Mouse (Mus musculus): ENCODE measurements around the gene Dtd1. TPM values are rescaled to one million over a fixed set of nuclear protein-coding genes. Genes with fewer than 3 reads are reported as not detected.

The Dtd1 gene
- total RNA-seq, 1 experiment from 2014 or later, result 30.7 TPM

- no peak for ATAC-seq (ENCODE audit: extremely low read depth, insufficient number of reproducible peaks, low FRiP score, poor library complexity, severe bottlenecking)
Observed at GRCm38 (mm10) chr2:144791671-144792294, 192.1 kb downstream of the Dtd1 start.

GRCm38 (mm10) chr2:144797515-144797914 is 197.8 kb downstream of the Dtd1 start:
- ATAC-seq (ENCODE audit: extremely low read depth, insufficient number of reproducible peaks, low FRiP score, poor library complexity, severe bottlenecking), result no peak

- no peak for ATAC-seq (ENCODE audit: extremely low read depth, insufficient number of reproducible peaks, low FRiP score, poor library complexity, severe bottlenecking)
Observed at GRCm38 (mm10) chr2:144807766-144808754, 208.4 kb downstream of the Dtd1 start.

Other genes with a start within 250 kb of the Dtd1 start
- 22.2 and 26.9 TPM in 2 replicates for gene Kat14, start 230.9 kb upstream of the Dtd1 start, total RNA-seq (2017)
- not detected in 2 replicates for gene Pet117, start 230.9 kb upstream of the Dtd1 start, total RNA-seq (2017)
- 0.25 and 0.35 TPM in 2 replicates for gene Dzank1, start 72.5 kb upstream of the Dtd1 start, total RNA-seq (2017)
- gene Polr3f, start 72.2 kb upstream of the Dtd1 start, total RNA-seq (2017), result 41.3 and 45.4 TPM in 2 replicates
- 6.8 and 7.4 TPM in 2 replicates for gene Rbbp9, start 49.0 kb upstream of the Dtd1 start, total RNA-seq (2017)
- 49.1 and 50.0 TPM in 2 replicates for gene Sec23b, start 43.7 kb upstream of the Dtd1 start, total RNA-seq (2017)
- gene Smim26, start 5.8 kb upstream of the Dtd1 start, total RNA-seq (2017), result 2.5 and 2.7 TPM in 2 replicates
- not detected in 2 replicates for gene Scp2d1, start 223.8 kb downstream of the Dtd1 start, total RNA-seq (2017)